Mouse (Mus musculus) cortical plate, adult 2 months (tissue): Measurements from ENCODE around the gene Myo5a.

Source experiments
- CTCF ChIP-seq: fragments of 200-500 bp; IDR thresholded peaks from 2 replicates; pipeline ENCODE4 v1.5.1; 2011; ENCODE audit warnings: mild to moderate bottlenecking, control low read depth, low read length; ENCODE audit not compliant: insufficient read depth; ENCODE audit errors: extremely low read depth
- POLR2A ChIP-seq: fragments of 200-500 bp; IDR thresholded peaks from 2 replicates; pipeline ENCODE4 v1.6.1; 2011; ENCODE audit warnings: mild to moderate bottlenecking, low read length, control low read depth; ENCODE audit not compliant: insufficient read depth; ENCODE audit errors: extremely low read depth

GRCm38 (mm10) chr9:75038357-75038688, 32.5 kb upstream of the Myo5a start:
- no peak for TF ChIP-seq CTCF
- no peak for TF ChIP-seq POLR2A
